Mouse (Mus musculus): ENCODE measurements around the gene Laptm4a.
"Not testable (repeated sequence)": the region's sequence is repeated elsewhere in the genome, so short reads cannot be mapped to it uniquely, and the experiment has no call there.

The Laptm4a gene

GRCm38 (mm10) chr12:8912860-8913685, 8.4 kb upstream of the Laptm4a start:
- DNase-seq (ENCODE audit: low read depth, low spot score) = peak; percentile 71

- peak; percentile 51 for DNase-seq (ENCODE audit: low read depth, low spot score)
These were observed 7.6 kb upstream of the Laptm4a start for GRCm38 (mm10) chr12:8913701-8914340.

GRCm38 (mm10) chr12:8916378-8916777, 5.1 kb upstream of the Laptm4a start:
- DNase-seq (ENCODE audit: low read depth, low spot score) = peak; percentile 58

- no peak for DNase-seq (ENCODE audit: low read depth, low spot score)
These were observed 2.2 kb upstream of the Laptm4a start for GRCm38 (mm10) chr12:8919231-8919630.

GRCm38 (mm10) chr12:8920996-8921393, 469 bp upstream of the Laptm4a start:
- DNase-seq (ENCODE audit: low read depth, low spot score) = no peak

- no peak for DNase-seq (ENCODE audit: low read depth, low spot score)
These were observed 1.1 kb downstream of the Laptm4a start for GRCm38 (mm10) chr12:8922369-8923124.

GRCm38 (mm10) chr12:8923125-8923410, 1.6 kb downstream of the Laptm4a start:
- peak; percentile 81 for DNase-seq (ENCODE audit: low read depth, low spot score)

- no peak for DNase-seq (ENCODE audit: low read depth, low spot score)
These were observed 2.1 kb downstream of the Laptm4a start for GRCm38 (mm10) chr12:8923603-8924002.

- peak; percentile 42 for DNase-seq (ENCODE audit: low read depth, low spot score)
These were observed 6.2 kb downstream of the Laptm4a start for GRCm38 (mm10) chr12:8927652-8928051.

GRCm38 (mm10) chr12:8928766-8929165, 7.3 kb downstream of the Laptm4a start:
- no peak for DNase-seq (ENCODE audit: low read depth, low spot score)

- no peak for DNase-seq (ENCODE audit: low read depth, low spot score)
These were observed 9.6 kb downstream of the Laptm4a start for GRCm38 (mm10) chr12:8931083-8931482.

GRCm38 (mm10) chr12:8935349-8935748, 13.9 kb downstream of the Laptm4a start:
- peak; percentile 65 for DNase-seq (ENCODE audit: low read depth, low spot score)

GRCm38 (mm10) chr12:8936210-8936609, 14.7 kb downstream of the Laptm4a start:
- not testable (repeated sequence) for DNase-seq (ENCODE audit: low read depth, low spot score)

GRCm38 (mm10) chr12:8939490-8939889, 18.0 kb downstream of the Laptm4a start:
- no peak for DNase-seq (ENCODE audit: low read depth, low spot score)

GRCm38 (mm10) chr12:8940011-8941005, 18.8 kb downstream of the Laptm4a start:
- no peak for DNase-seq (ENCODE audit: low read depth, low spot score)

GRCm38 (mm10) chr12:8941131-8941615, 19.7 kb downstream of the Laptm4a start:
- DNase-seq (ENCODE audit: low read depth, low spot score) = no peak

- DNase-seq (ENCODE audit: low read depth, low spot score) = no peak
These were observed 20.4 kb downstream of the Laptm4a start for GRCm38 (mm10) chr12:8941699-8942392.

GRCm38 (mm10) chr12:8947163-8947562, 25.7 kb downstream of the Laptm4a start:
- DNase-seq (ENCODE audit: low read depth, low spot score) = no peak

GRCm38 (mm10) chr12:8947714-8948464, 26.4 kb downstream of the Laptm4a start, which contains the start of gene Matn3:
Gene Matn3, plus strand, starts transcription at chr12:8947929.
- peak; percentile 30 for DNase-seq (ENCODE audit: low read depth, low spot score)

GRCm38 (mm10) chr12:8953136-8953535, 31.7 kb downstream of the Laptm4a start:
- no peak for DNase-seq (ENCODE audit: low read depth, low spot score)
